Mouse (Mus musculus) midbrain, embryonic 15.5 days (tissue): ENCODE measurements around the gene Tmem254a. TPM values are rescaled to one million over a fixed set of nuclear protein-coding genes. Genes with fewer than 3 reads are reported as not detected.
"Not testable (repeated sequence)": the region's sequence is repeated elsewhere in the genome, so short reads cannot be mapped to it uniquely, and the experiment has no call there.

ENCODE experiments used
- ATAC-seq: fragments of 200-750 bp; cut with Nextera tagmentation; replicated peaks from 2 replicates; pipeline ENCODE4 v1.8.0; 2017; ENCODE audit warnings: moderate TSS enrichment
- H3K27ac ChIP-seq: fragments of 300-500 bp; sonication (generic); 2 replicates; pipeline ENCODE4 v1.5.1; 2015; ENCODE audit warnings: mild to moderate bottlenecking, inconsistent platforms
- H3K27me3 ChIP-seq: fragments of 300-500 bp; sonication (generic); replicated peaks from 2 replicates; pipeline ENCODE4 v1.6.1; 2015; ENCODE audit warnings: inconsistent platforms
- H3K36me3 ChIP-seq: fragments of 300-500 bp; sonication (generic); replicated peaks from 2 replicates; pipeline ENCODE4 v1.6.1; 2015; ENCODE audit warnings: inconsistent platforms
- H3K4me1 ChIP-seq: fragments of 300-500 bp; sonication (generic); 2 replicates; pipeline ENCODE4 v1.6.1; 2015; ENCODE audit warnings: inconsistent platforms
- H3K4me2 ChIP-seq: fragments of 300-500 bp; sonication (generic); 2 replicates; pipeline ENCODE4 v1.6.1; 2015; ENCODE audit warnings: inconsistent platforms, mild to moderate bottlenecking, moderate library complexity
- H3K4me3 ChIP-seq: fragments of 300-500 bp; sonication (generic); 2 replicates; pipeline ENCODE4 v1.5.1; 2015; ENCODE audit warnings: mild to moderate bottlenecking, inconsistent platforms
- H3K9ac ChIP-seq: fragments of 300-500 bp; sonication (generic); 2 replicates; pipeline ENCODE4 v1.6.1; 2015; ENCODE audit warnings: mild to moderate bottlenecking, inconsistent platforms
- H3K9me3 ChIP-seq: fragments of 300-500 bp; sonication (generic); 2 replicates; pipeline ENCODE4 v1.6.1; 2016; ENCODE audit warnings: inconsistent platforms
- WGBS: fragments of 180-500 bp; shearing (Covaris S2); methylation state at CpG from one replicate; pipeline ENCODE4 v1.1.7; 2015; ENCODE audit warnings: mixed read lengths; 5-methylcytosine and 5-hydroxymethylcytosine counted together
- polyA plus RNA-seq: library from polyadenylated mRNA; unstranded; fragments of >200 nt; fragmentation: Nextera tagmentation; extraction: Ambion mirVana; gene quantifications from 2 replicates; pipeline ENCODE4 v1.2.1, GENCODE M21; 2015

Tmem254a gene
- polyA plus RNA-seq, 1 experiment from 2014 or later: 3.5 TPM

GRCm38 (mm10) chr14:25885886-25886285 lies 41.6 kb downstream of the Tmem254a start:
- H3K4me2 ChIP-seq, H3K9ac ChIP-seq, H3K4me3 ChIP-seq, H3K27ac ChIP-seq, H3K27me3 ChIP-seq, ATAC-seq, H3K4me1 ChIP-seq, H3K36me3 ChIP-seq, H3K9me3 ChIP-seq: not testable (repeated sequence)
- no CpG with 5 or more reads among the region's 12 CpGs for WGBS

DNA sequence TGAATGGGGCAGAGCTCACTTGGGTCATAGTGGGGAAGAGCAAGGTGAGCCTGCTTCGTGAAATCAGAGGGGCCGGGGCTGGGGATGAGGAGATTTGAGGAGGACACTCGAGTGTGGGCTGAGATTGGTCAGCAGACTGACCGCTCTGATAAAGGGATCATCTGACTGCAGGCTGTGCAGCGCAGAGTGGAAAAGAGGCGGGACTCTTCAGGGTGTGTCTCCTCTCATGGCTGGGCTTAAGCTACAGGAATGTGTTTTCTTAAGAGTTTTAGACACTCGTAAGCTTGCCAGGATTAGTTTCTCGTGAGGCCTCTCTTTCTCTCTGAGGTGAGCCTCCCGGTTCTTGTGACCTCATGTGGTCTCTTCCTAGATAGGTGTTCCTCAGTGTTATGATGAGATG lies 45.7 kb downstream of the Tmem254a start:
- not testable (repeated sequence) for H3K9ac ChIP-seq, H3K4me1 ChIP-seq, H3K36me3 ChIP-seq, H3K9me3 ChIP-seq, H3K4me2 ChIP-seq, H3K4me3 ChIP-seq, H3K27ac ChIP-seq, H3K27me3 ChIP-seq, ATAC-seq
- no CpG with 5 or more reads among the region's 9 CpGs for WGBS

GRCm38 (mm10) chr14:25876640-25877039 lies 50.8 kb downstream of the Tmem254a start:
- H3K27me3 ChIP-seq, H3K36me3 ChIP-seq, H3K4me1 ChIP-seq, H3K4me2 ChIP-seq, ATAC-seq, H3K9ac ChIP-seq, H3K9me3 ChIP-seq, H3K4me3 ChIP-seq, H3K27ac ChIP-seq: not testable (repeated sequence)
- no CpG with 5 or more reads among the region's 7 CpGs for WGBS

Other genes with a start within 250 kb of the Tmem254a start
- 30.6 and 32.0 TPM in 2 replicates for gene Ppif, start 233.5 kb downstream of the Tmem254a start, polyA plus RNA-seq
- 12.3 and 14.2 TPM in 2 replicates for gene Zcchc24, start 158.6 kb downstream of the Tmem254a start, polyA plus RNA-seq
- gene Anxa11, start 85.5 kb downstream of the Tmem254a start, polyA plus RNA-seq: 2.5 and 2.6 TPM in 2 replicates
- gene Plac9a, start 24.6 kb downstream of the Tmem254a start, polyA plus RNA-seq: 0.97 TPM in 1 of 2 replicates, not detected in the other
- not detected in 2 replicates for gene Cphx1, start 10.6 kb upstream of the Tmem254a start, polyA plus RNA-seq
- gene Duxbl1, start 50.9 kb upstream of the Tmem254a start, polyA plus RNA-seq: 2.5 and 3.5 TPM in 2 replicates
- gene Gm9780, start 115.0 kb upstream of the Tmem254a start, polyA plus RNA-seq: 9.2 and 9.3 TPM in 2 replicates
- gene Tmem254c, start 139.7 kb upstream of the Tmem254a start, polyA plus RNA-seq: 22.5 and 27.3 TPM in 2 replicates
- gene Cphx2, start 153.8 kb upstream of the Tmem254a start, polyA plus RNA-seq: not detected in 2 replicates
- gene Cphx3, start 154.6 kb upstream of the Tmem254a start, polyA plus RNA-seq: not detected in 2 replicates
- gene Duxbl2, start 190.7 kb upstream of the Tmem254a start, polyA plus RNA-seq: 0.46 and 1.2 TPM in 2 replicates